In the genomic region with DNA sequence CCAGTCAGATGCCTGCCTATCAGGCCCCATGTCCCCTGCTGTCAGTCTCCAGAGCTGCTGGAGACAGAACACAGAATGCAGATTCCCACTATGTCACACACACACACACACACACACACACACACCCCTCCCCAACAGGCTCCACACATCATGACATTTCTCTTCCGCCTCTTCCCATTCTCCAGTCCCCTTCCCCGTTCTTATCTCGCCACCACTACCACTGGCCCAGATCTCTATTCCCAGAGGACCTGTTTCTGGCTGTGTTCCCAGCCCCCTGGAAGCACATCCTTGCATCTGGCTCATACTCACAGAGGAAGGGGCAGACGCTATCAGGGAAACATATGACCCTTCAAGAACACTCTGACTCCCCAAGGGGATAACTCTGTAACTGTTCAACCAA, we compare ENCODE assay signal across 8 mouse cellular contexts. TPM values are rescaled to one million over a fixed set of nuclear protein-coding genes. Genes with fewer than 3 reads are reported as not detected.
DNase-seq lines count a peak whose midpoint lies in the region; ATAC-seq and TF ChIP-seq lines count a peak whose summit lies in the region.

No protein-coding gene starts in this region.

- peak; percentile 52 for DNase-seq in brain, embryonic 14.5 days (ENCODE audit: low read depth)
- DNase-seq in gastrocnemius, postnatal 25 days, result peak; percentile 47
- DNase-seq in cerebellum, postnatal 10 days, result no peak
- DNase-seq in thymus, postnatal 25 days, result no peak
- no peak for DNase-seq in spleen, postnatal 10 days (ENCODE audit: low spot score in 2 of 2)

- H3K9ac ChIP-seq in intestine, embryonic 15.5 days, result peak overlapping the region; percentile 91
- H3K9ac ChIP-seq in liver, embryonic 15.5 days, result peak overlapping the region; percentile 90
- H3K9ac ChIP-seq in stomach, embryonic 16.5 days (ENCODE audit: low read length), result peak overlapping the region; percentile 96

- H3K27ac ChIP-seq in intestine, embryonic 15.5 days, result peak overlapping the region; percentile 95
- peak overlapping the region; percentile 96 for H3K27ac ChIP-seq in liver, embryonic 15.5 days (replicated peaks)
- H3K27ac ChIP-seq in stomach, embryonic 16.5 days (ENCODE audit: low read length), result peak overlapping the region; percentile 97; the same call in 1 of the 2 replicates

- WGBS in intestine, embryonic 15.5 days, result 14% methylated on average over 4 of the region's 4 CpGs
- WGBS in liver, embryonic 15.5 days (ENCODE audit: insufficient replicate concordance), result 26% methylated on average over 4 of the region's 4 CpGs
- 9% methylated on average over 4 of the region's 4 CpGs for WGBS in stomach, embryonic 16.5 days

- peaks cover 45% of the 10 kb centered on the region for H3K4me1 ChIP-seq in intestine, embryonic 15.5 days (replicated peaks)
- peaks cover 80% of the 10 kb centered on the region for H3K4me1 ChIP-seq in liver, embryonic 15.5 days (replicated peaks)
- H3K4me1 ChIP-seq in stomach, embryonic 16.5 days (ENCODE audit: control insufficient read depth, insufficient read depth, low read length), result peaks cover 50% of the 10 kb centered on the region

- peaks cover 11% of the 10 kb centered on the region for H3K36me3 ChIP-seq in intestine, embryonic 15.5 days
- H3K36me3 ChIP-seq in liver, embryonic 15.5 days (replicated peaks), result peaks cover 19% of the 10 kb centered on the region
- 0 out of 2 replicates have a peak, but pooled peaks cover 10% of the 10 kb centered on the region for H3K36me3 ChIP-seq in stomach, embryonic 16.5 days (ENCODE audit: control insufficient read depth, insufficient read depth, low read length)

- TF ChIP-seq POLR2A in brain, embryonic 14.5 days (IDR thresholded peaks at IDR 0.05; ENCODE audit: borderline replicate concordance, extremely low read depth, insufficient read depth, insufficient read length, poor library complexity, severe bottlenecking), result no peak

- H3K9me3 ChIP-seq in intestine, embryonic 15.5 days, result no peaks in the 10 kb centered on the region
- no peaks in the 10 kb centered on the region for H3K9me3 ChIP-seq in liver, embryonic 15.5 days (replicated peaks)
- H3K9me3 ChIP-seq in stomach, embryonic 16.5 days (replicated peaks; ENCODE audit: control insufficient read depth, low read length), result no peaks in the 10 kb centered on the region

- H3K27me3 ChIP-seq in intestine, embryonic 15.5 days (replicated peaks), result no peaks in the 10 kb centered on the region
- peaks cover 15% of the 10 kb centered on the region for H3K27me3 ChIP-seq in liver, embryonic 15.5 days
- H3K27me3 ChIP-seq in stomach, embryonic 16.5 days (ENCODE audit: control insufficient read depth, insufficient read depth, low read length), result no peaks in the 10 kb centered on the region

- 0 out of 2 replicates have a peak, but pooled peaks have one; percentile 6 for ATAC-seq in intestine, embryonic 15.5 days
- ATAC-seq in liver, embryonic 15.5 days (ENCODE audit: insufficient read depth), result no peak
- ATAC-seq in stomach, embryonic 16.5 days (ENCODE audit: insufficient read depth, low FRiP score), result no peak

- H3K4me3 ChIP-seq in intestine, embryonic 15.5 days (replicated peaks), result peak overlapping the region; percentile 79
- peak overlapping the region; percentile 82 for H3K4me3 ChIP-seq in liver, embryonic 15.5 days (replicated peaks)
- H3K4me3 ChIP-seq in stomach, embryonic 16.5 days (replicated peaks; ENCODE audit: low read length), result peak overlapping the region; percentile 88

- H3K4me2 ChIP-seq in intestine, embryonic 15.5 days (replicated peaks), result peak overlapping the region; percentile 90
- peak overlapping the region; percentile 98 for H3K4me2 ChIP-seq in liver, embryonic 15.5 days
- peak overlapping the region; percentile 73 for H3K4me2 ChIP-seq in stomach, embryonic 16.5 days (ENCODE audit: low read depth, low read length)

- no peak for TF ChIP-seq CTCF in brain, embryonic 14.5 days (IDR thresholded peaks at IDR 0.05; ENCODE audit: borderline replicate concordance, extremely low read depth, insufficient read depth, insufficient read length)

RNA-seq across cellular contexts. Expression of gene Adcy6, which starts 2.3 kb away (rescaled TPM):
- polyA plus RNA-seq in brain, embryonic 14.5 days (2012; rRNA removed), result 38.3 and 50.2 TPM in 2 replicates
- total RNA-seq in gastrocnemius, postnatal 25 days (2021), result 10 to 100 TPM; 19.0 to 32.3 TPM
- polyA plus RNA-seq in intestine, embryonic 15.5 days (2015; fragmentation: Nextera tagmentation; extraction: Ambion mirVana), result 21.4 and 23.0 TPM in 2 replicates
- polyA plus RNA-seq in liver, embryonic 15.5 days (2015; fragmentation: Nextera tagmentation; extraction: Ambion mirVana), result 6.6 and 6.9 TPM in 2 replicates
- 15.2 and 17.8 TPM in 2 replicates for polyA plus RNA-seq in stomach, embryonic 16.5 days (2015; fragmentation: Nextera tagmentation; extraction: Ambion mirVana)

RNA-seq across cellular contexts. Expression of gene Cacnb3, which starts 23.1 kb away (rescaled TPM):
- 287 and 323 TPM in 2 replicates for polyA plus RNA-seq in brain, embryonic 14.5 days (2012; rRNA removed)
- 1 to 10 TPM; 3.4 to 4.1 TPM for total RNA-seq in gastrocnemius, postnatal 25 days (2021)
- polyA plus RNA-seq in intestine, embryonic 15.5 days (2015; fragmentation: Nextera tagmentation; extraction: Ambion mirVana), result 24.9 and 26.7 TPM in 2 replicates
- polyA plus RNA-seq in liver, embryonic 15.5 days (2015; fragmentation: Nextera tagmentation; extraction: Ambion mirVana), result 0.52 and 0.96 TPM in 2 replicates
- polyA plus RNA-seq in stomach, embryonic 16.5 days (2015; fragmentation: Nextera tagmentation; extraction: Ambion mirVana), result 27.3 and 28.2 TPM in 2 replicates

RNA-seq across cellular contexts. Expression of gene 4930415O20Rik, which starts 36.8 kb away (rescaled TPM):
- not detected in 2 replicates for polyA plus RNA-seq in brain, embryonic 14.5 days (2012; rRNA removed)
- under 1 TPM in 1 of 2 experiments, not detected in 1; 0.74 TPM for total RNA-seq in gastrocnemius, postnatal 25 days (2021)
- polyA plus RNA-seq in intestine, embryonic 15.5 days (2015; fragmentation: Nextera tagmentation; extraction: Ambion mirVana), result 0.77 TPM in 1 of 2 replicates, not detected in the other
- polyA plus RNA-seq in liver, embryonic 15.5 days (2015; fragmentation: Nextera tagmentation; extraction: Ambion mirVana), result not detected in 2 replicates
- polyA plus RNA-seq in stomach, embryonic 16.5 days (2015; fragmentation: Nextera tagmentation; extraction: Ambion mirVana), result 0.44 and 0.45 TPM in 2 replicates

RNA-seq across cellular contexts. Expression of gene Ccnt1, which starts 36.8 kb away (rescaled TPM):
- 25.5 and 29.5 TPM in 2 replicates for polyA plus RNA-seq in brain, embryonic 14.5 days (2012; rRNA removed)
- total RNA-seq in gastrocnemius, postnatal 25 days (2021), result 10 to 100 TPM; 17.3 to 21.1 TPM
- polyA plus RNA-seq in intestine, embryonic 15.5 days (2015; fragmentation: Nextera tagmentation; extraction: Ambion mirVana), result 42.4 and 44.9 TPM in 2 replicates
- polyA plus RNA-seq in liver, embryonic 15.5 days (2015; fragmentation: Nextera tagmentation; extraction: Ambion mirVana), result 25.1 and 28.2 TPM in 2 replicates
- 44.9 and 52.4 TPM in 2 replicates for polyA plus RNA-seq in stomach, embryonic 16.5 days (2015; fragmentation: Nextera tagmentation; extraction: Ambion mirVana)

RNA-seq across cellular contexts. Expression of gene Ddx23, which starts 55.1 kb away (rescaled TPM):
- polyA plus RNA-seq in brain, embryonic 14.5 days (2012; rRNA removed), result 38.9 and 55.6 TPM in 2 replicates
- 10 to 100 TPM; 53.1 to 56.8 TPM for total RNA-seq in gastrocnemius, postnatal 25 days (2021)
- 23.3 and 23.7 TPM in 2 replicates for polyA plus RNA-seq in intestine, embryonic 15.5 days (2015; fragmentation: Nextera tagmentation; extraction: Ambion mirVana)
- polyA plus RNA-seq in liver, embryonic 15.5 days (2015; fragmentation: Nextera tagmentation; extraction: Ambion mirVana), result 9.5 and 10.2 TPM in 2 replicates
- 17.0 and 18.6 TPM in 2 replicates for polyA plus RNA-seq in stomach, embryonic 16.5 days (2015; fragmentation: Nextera tagmentation; extraction: Ambion mirVana)

Comparison
In these comparisons a context has a peak if more than half of its experiments do, and no peak if none do; other contexts are left out.
1. DNase-seq: peak in brain, embryonic 14.5 days (single experiment) and gastrocnemius, postnatal 25 days (single experiment); none in cerebellum, postnatal 10 days (0 of 2), thymus, postnatal 25 days (single experiment) and spleen, postnatal 10 days (0 of 2).
2. RNA of gene Cacnb3, which starts 23.1 kb away (polyA plus RNA-seq): 287 to 323 TPM in brain, embryonic 14.5 days, 27.3 to 28.2 TPM in stomach, embryonic 16.5 days and 24.9 to 26.7 TPM in intestine, embryonic 15.5 days; 0.52 to 0.96 TPM in liver, embryonic 15.5 days; every median in the first group is over 10 times any median in the second.
3. Peak in every context shown above with its lines, with median percentiles within 50 percentile points of each other: H3K27ac ChIP-seq, H3K4me2 ChIP-seq, H3K4me3 ChIP-seq and H3K9ac ChIP-seq.